Mouse (Mus musculus) heart, postnatal 10 days (tissue): ENCODE results near the gene AY761184. TPM values are rescaled to one million over a fixed set of nuclear protein-coding genes. Genes with fewer than 3 reads are reported as not detected.
"Not testable (repeated sequence)": the region's sequence is repeated elsewhere in the genome, so short reads cannot be mapped to it uniquely, and the experiment has no call there.

Experiments used
- DNase-seq, 2 experiments: peaks; one replicate each; pipeline ENCODE4 v3.0.0; 2021
- intact Hi-C: fragments of 180-260 bp; cut with DNase I; formaldehyde crosslinking; loops from one replicate; pipeline ENCODE4 v1.15.1; 2025
- total RNA-seq, 2 experiments: library from RNA; stranded (reverse); gene quantifications; 2 replicates each; pipeline ENCODE4 v1.2.3; 2021

Gene AY761184
- not detected for total RNA-seq

GRCm38 (mm10) chr8:21703545-21703944 lies at the start of gene AY761184:
Gene AY761184 (minus strand): TSS chr8:21703645.
- DNase-seq, intact Hi-C loops: not testable (repeated sequence)

GRCm38 (mm10) chr8:21665497-21665896 lies 37.9 kb downstream of the AY761184 start, which contains the start of gene Defa34:
Gene Defa34 (plus strand): TSS chr8:21665797.
- intact Hi-C loops, DNase-seq: not testable (repeated sequence)

- intact Hi-C loops, DNase-seq: not testable (repeated sequence)
These were observed 48.0 kb downstream of the AY761184 start, which contains the start of gene Defa17 for GRCm38 (mm10) chr8:21655480-21655879. Gene Defa17 (plus strand): TSS chr8:21655780.

Other genes starting within 250 kb of the AY761184 start
- gene Gm7849, start 247.1 kb downstream of the AY761184 start, total RNA-seq = not detected
- gene Defa20, start 194.4 kb downstream of the AY761184 start, total RNA-seq = not detected
- gene Defa32, start 174.6 kb downstream of the AY761184 start, total RNA-seq = not detected
- gene Defa37, start 138.3 kb downstream of the AY761184 start, total RNA-seq = not detected
- not detected for gene Defa28, start 120.6 kb downstream of the AY761184 start, total RNA-seq
- gene Gm7861, start 109.1 kb downstream of the AY761184 start, total RNA-seq = not detected
- not detected for gene Defa26, start 85.5 kb downstream of the AY761184 start, total RNA-seq
- not detected for gene Defa17, start 47.9 kb downstream of the AY761184 start, total RNA-seq
- gene Defa34, start 37.8 kb downstream of the AY761184 start, total RNA-seq = not detected
- gene Defa24, start 30.8 kb upstream of the AY761184 start, total RNA-seq = not detected
- not detected for gene Defb50, start 119.9 kb upstream of the AY761184 start, total RNA-seq
- gene Defb2, start 136.3 kb upstream of the AY761184 start, total RNA-seq = not detected
- gene Defb10, start 155.3 kb upstream of the AY761184 start, total RNA-seq = not detected
- gene Defb9, start 181.8 kb upstream of the AY761184 start, total RNA-seq = not detected
- gene Defb11, start 202.8 kb upstream of the AY761184 start, total RNA-seq = not detected
- gene Defb15, start 229.1 kb upstream of the AY761184 start, total RNA-seq = not detected
- gene Defb35, start 234.7 kb upstream of the AY761184 start, total RNA-seq = not detected
- not detected for gene Defb13, start 243.1 kb upstream of the AY761184 start, total RNA-seq